Mouse (Mus musculus) hindbrain, embryonic 16.5 days (tissue): ENCODE measurements around the gene Polk. TPM values are rescaled to one million over a fixed set of nuclear protein-coding genes. Genes with fewer than 3 reads are reported as not detected.

Source experiments
- ATAC-seq: fragments of 200-750 bp; cut with Nextera tagmentation; 2 replicates; pipeline ENCODE4 v1.8.0; 2017; ENCODE audit warnings: moderate TSS enrichment, moderate library complexity
- H3K27ac ChIP-seq: fragments of 300-500 bp; sonication (generic); 2 replicates; pipeline ENCODE4 v1.5.1; 2014; ENCODE audit warnings: low read depth, mild to moderate bottlenecking, control low read depth, low read length, moderate library complexity
- H3K27me3 ChIP-seq: fragments of 300-500 bp; sonication (generic); replicated peaks from 2 replicates; pipeline ENCODE4 v1.6.1; 2014; ENCODE audit warnings: low read length; ENCODE audit not compliant: control insufficient read depth, insufficient read depth
- H3K36me3 ChIP-seq: fragments of 300-500 bp; sonication (generic); 2 replicates; pipeline ENCODE4 v1.6.1; 2014; ENCODE audit warnings: mild to moderate bottlenecking, low read length, moderate library complexity, mixed read lengths; ENCODE audit not compliant: control insufficient read depth, insufficient read depth
- H3K4me1 ChIP-seq: fragments of 300-500 bp; sonication (generic); 2 replicates; pipeline ENCODE4 v1.6.1; 2014; ENCODE audit warnings: low read depth, low read length; ENCODE audit not compliant: control insufficient read depth, insufficient read depth
- H3K4me2 ChIP-seq: fragments of 300-500 bp; sonication (generic); 2 replicates; pipeline ENCODE4 v1.6.1; 2014; ENCODE audit warnings: mild to moderate bottlenecking, low read length, control low read depth, moderate library complexity
- H3K4me3 ChIP-seq: fragments of 300-500 bp; sonication (generic); 2 replicates; pipeline ENCODE4 v1.5.1; 2014; ENCODE audit warnings: mild to moderate bottlenecking, low read length, control low read depth, moderate library complexity
- H3K9ac ChIP-seq: fragments of 300-500 bp; sonication (generic); 2 replicates; pipeline ENCODE4 v1.6.1; 2014; ENCODE audit warnings: low read depth, mild to moderate bottlenecking, control low read depth, low read length, moderate library complexity
- H3K9me3 ChIP-seq: fragments of 300-500 bp; sonication (generic); 2 replicates; pipeline ENCODE4 v1.6.1; 2014; ENCODE audit warnings: mild to moderate bottlenecking, low read length, moderate library complexity; ENCODE audit not compliant: control insufficient read depth
- WGBS: fragments of 180-500 bp; shearing (Covaris S2); extraction: QIAGEN DNeasy Blood & Tissue Kit; methylation state at CpG from one replicate; pipeline ENCODE4 v1.1.7; 2014; 5-methylcytosine and 5-hydroxymethylcytosine counted together
- polyA plus RNA-seq: library from polyadenylated mRNA; unstranded; fragments of >200 nt; fragmentation: Nextera tagmentation; extraction: Ambion mirVana; gene quantifications from 2 replicates; pipeline ENCODE4 v1.2.1, GENCODE M21; 2015

The Polk gene
- polyA plus RNA-seq, 1 experiment from 2014 or later: 7.4 TPM

DNA sequence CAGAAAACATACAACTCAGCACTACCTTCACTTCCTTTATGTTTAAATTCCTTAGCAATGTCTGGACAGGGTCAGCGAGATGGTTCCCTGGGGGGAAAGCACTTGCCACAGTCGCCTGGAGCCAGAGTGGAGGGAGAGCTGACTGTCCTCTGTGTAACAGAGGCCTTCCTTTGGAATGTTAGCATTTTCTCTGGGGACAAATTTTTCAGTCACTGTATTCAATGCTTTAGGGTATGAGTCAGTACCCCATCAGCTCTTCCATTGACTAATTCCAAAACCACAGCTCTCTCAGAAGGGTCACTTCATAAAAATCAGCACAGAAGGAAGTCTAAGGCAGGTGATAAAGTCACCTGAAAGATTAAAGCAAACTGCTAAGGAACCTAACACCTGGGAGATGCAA is 8.6 kb downstream of the Polk start:
- H3K4me3 ChIP-seq: no peak overlapping the region
- no peak overlapping the region for H3K9ac ChIP-seq
- H3K4me1 ChIP-seq: no peaks in the 10 kb centered on the region
- H3K27me3 ChIP-seq: no peaks in the 10 kb centered on the region
- no peaks in the 10 kb centered on the region; the same call in 1 of the 2 replicates for H3K36me3 ChIP-seq
- no peak overlapping the region for H3K27ac ChIP-seq
- 60% methylated on average over 2 of the region's 2 CpGs for WGBS
- H3K9me3 ChIP-seq: peaks cover 3% of the 10 kb centered on the region; the same call in 1 of the 2 replicates
- ATAC-seq: no peak
- H3K4me2 ChIP-seq: no peak overlapping the region

DNA sequence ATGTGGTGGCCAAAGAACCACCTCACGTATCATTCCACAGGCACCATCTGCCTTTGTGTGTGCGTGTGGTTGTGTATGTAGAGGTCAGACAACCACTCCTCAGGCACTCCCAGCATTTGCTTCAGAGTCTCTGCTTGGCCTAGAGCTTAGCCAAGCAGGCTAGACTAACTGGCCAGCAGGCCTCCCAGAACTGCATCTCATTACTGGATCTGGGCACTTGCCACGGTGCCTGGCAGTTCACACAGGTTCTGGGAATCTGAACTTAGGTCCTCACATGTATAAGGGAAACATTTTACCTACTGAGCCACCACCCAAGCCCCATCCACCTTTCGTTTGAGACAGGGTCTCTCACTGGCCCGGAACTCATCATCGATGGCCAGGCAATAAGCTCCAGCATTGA is 10.2 kb downstream of the Polk start:
- Histone ChIP-seq H3K9me3 (peaks cover 3% of the 10 kb centered on the region; the same call in 1 of the 2 replicates), H3K27me3 (no peaks in the 10 kb centered on the region), H3K9ac (no peak overlapping the region), H3K4me2 (no peak overlapping the region), H3K4me3 (no peak overlapping the region), H3K4me1 (no peaks in the 10 kb centered on the region), H3K27ac (no peak overlapping the region), H3K36me3 (no peaks in the 10 kb centered on the region; the same call in 1 of the 2 replicates)
- WGBS: 86% methylated on average over 6 of the region's 6 CpGs
- no peak for ATAC-seq

DNA sequence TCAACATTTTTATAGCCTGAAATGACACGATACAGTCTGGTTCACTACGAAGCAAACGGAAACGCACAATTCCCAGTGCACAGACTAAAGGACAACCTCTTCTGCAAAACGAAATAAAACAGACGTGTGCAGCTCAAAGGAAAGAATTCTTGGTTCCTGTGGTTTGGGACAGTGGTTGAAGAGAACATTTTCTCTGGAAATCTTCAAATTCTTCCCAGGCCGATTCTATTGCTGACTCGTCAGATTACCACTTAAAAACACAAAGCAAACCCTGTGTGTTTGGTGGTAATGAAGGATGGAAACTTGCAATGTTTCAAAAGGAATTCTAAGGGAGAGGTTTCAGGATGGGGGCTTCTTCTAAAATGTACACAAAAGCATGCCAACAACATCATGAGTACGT is 12.3 kb downstream of the Polk start:
- no peaks in the 10 kb centered on the region; the same call in 1 of the 2 replicates for H3K36me3 ChIP-seq
- H3K4me2 ChIP-seq: no peak overlapping the region
- no peak for ATAC-seq
- H3K27me3 ChIP-seq: no peaks in the 10 kb centered on the region
- no peak overlapping the region for H3K27ac ChIP-seq
- no peaks in the 10 kb centered on the region for H3K4me1 ChIP-seq
- no peak overlapping the region for H3K9ac ChIP-seq
- H3K9me3 ChIP-seq: peaks cover 3% of the 10 kb centered on the region; the same call in 1 of the 2 replicates
- H3K4me3 ChIP-seq: no peak overlapping the region
- 95% methylated on average over 9 of the region's 9 CpGs for WGBS

DNA sequence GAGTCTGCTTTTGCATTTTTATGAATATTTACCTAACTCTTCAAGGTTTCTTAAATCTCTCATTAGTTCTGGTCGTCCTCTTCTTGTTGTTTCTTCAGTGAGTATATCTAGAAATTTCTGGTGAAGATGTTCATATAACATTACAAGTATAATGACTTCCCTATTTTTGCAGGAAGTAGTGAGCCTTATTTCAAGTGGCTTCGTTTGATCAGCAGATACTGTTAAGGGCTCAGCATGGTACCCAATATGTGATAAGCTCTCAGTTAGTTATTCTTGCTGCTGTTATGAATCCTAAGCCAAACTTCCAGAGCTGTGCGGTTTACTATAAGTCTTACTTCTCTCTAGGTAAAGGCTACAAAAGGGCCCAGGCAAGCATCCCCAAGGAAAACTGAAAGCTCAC is 12.8 kb downstream of the Polk start:
- H3K4me1 ChIP-seq: no peaks in the 10 kb centered on the region
- 93% methylated on average over 3 of the region's 3 CpGs for WGBS
- no peaks in the 10 kb centered on the region for H3K27me3 ChIP-seq
- H3K9ac ChIP-seq: no peak overlapping the region
- H3K36me3 ChIP-seq: no peaks in the 10 kb centered on the region; the same call in 1 of the 2 replicates
- no peak overlapping the region for H3K27ac ChIP-seq
- no peak for ATAC-seq
- H3K4me2 ChIP-seq: no peak overlapping the region
- peaks cover 3% of the 10 kb centered on the region; the same call in 1 of the 2 replicates for H3K9me3 ChIP-seq
- H3K4me3 ChIP-seq: no peak overlapping the region

DNA sequence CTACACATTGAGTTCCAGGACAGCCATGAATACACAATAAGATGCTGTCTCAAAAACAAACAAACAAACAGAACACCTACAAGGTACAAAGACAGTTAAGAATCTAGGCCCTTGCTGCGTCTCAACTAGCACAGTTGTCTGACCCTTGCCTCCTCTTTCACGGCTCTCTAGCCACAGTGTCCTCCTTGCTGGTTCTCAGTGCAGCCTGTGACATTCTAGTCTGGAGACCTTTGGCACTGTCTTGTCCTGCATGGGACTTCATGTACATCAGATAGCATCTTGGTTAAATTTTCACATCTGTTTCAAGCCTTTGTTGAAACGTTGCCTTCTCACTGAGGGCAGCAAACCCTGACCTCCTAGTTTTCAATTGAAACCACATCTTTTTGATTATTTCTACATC is 13.6 kb downstream of the Polk start:
- Histone ChIP-seq H3K27me3 (no peaks in the 10 kb centered on the region), H3K27ac (no peak overlapping the region), H3K4me1 (no peaks in the 10 kb centered on the region), H3K9me3 (peaks cover 3% of the 10 kb centered on the region; the same call in 1 of the 2 replicates), H3K4me3 (no peak overlapping the region), H3K9ac (no peak overlapping the region), H3K36me3 (no peaks in the 10 kb centered on the region; the same call in 1 of the 2 replicates), H3K4me2 (no peak overlapping the region)
- 88% methylated on average over 3 of the region's 3 CpGs for WGBS
- no peak for ATAC-seq

DNA sequence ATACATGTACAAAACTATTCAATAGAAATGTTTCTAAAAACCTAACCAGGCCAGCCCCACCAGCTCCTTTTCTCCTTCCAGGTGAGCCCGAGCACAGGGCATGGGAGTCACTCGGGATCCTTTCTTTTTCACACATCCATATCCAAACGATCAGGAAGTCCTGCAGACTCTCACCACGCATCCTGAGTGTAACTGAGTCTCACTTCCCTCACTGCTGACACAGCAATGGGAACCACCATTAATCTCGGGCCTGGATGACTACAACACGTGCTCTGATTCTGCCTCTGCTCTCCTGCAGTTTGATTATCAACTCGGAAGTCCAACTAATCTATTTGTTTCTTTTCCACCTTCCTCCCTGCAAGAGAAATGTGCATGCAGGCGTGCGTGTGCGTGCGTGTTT is 14.5 kb downstream of the Polk start:
- Histone ChIP-seq H3K4me1 (no peaks in the 10 kb centered on the region), H3K4me2 (no peak overlapping the region), H3K9ac (no peak overlapping the region), H3K9me3 (peaks cover 3% of the 10 kb centered on the region; the same call in 1 of the 2 replicates), H3K27me3 (no peaks in the 10 kb centered on the region), H3K36me3 (no peaks in the 10 kb centered on the region; the same call in 1 of the 2 replicates), H3K4me3 (no peak overlapping the region), H3K27ac (no peak overlapping the region)
- ATAC-seq: no peak
- 94% methylated on average over 11 of the region's 11 CpGs for WGBS

DNA sequence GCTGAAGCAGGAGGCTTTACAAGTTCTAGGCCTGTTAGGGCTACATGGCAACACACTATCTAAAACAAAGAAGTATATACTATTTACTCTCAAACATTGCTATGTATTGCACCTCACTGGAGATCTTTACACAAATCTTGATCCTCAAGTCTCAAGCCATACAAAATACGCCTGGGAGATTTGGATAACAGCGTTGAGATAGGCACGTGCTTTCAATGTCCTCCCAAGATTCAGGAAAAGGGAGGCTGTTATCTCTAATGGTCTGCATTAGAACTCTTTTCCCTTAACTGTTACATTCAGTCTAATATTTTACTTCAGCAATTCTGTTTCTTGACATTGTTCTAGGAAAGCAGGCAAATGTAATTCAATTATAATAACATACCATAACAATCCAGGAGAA is 15.4 kb downstream of the Polk start:
- WGBS: 99% methylated on average over 3 of the region's 3 CpGs

DNA sequence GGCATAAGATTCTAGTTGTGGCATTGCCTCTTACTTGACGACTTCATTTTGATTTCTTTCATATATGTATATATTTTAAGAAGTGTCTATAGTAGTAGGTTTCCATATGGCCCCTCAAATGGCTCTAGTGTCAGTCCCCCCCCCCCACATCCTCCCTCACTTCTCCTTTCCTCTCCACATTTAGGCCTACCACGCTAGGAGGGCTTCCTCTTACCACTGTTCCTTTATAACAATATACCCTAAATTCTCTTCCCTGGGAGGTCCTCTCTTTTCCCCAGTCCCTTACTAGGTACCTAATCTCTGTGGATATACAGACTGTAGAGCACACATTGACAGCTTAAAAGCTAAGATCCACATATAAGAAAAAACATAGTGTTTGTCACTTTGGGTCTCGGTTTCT is 21.1 kb downstream of the Polk start:
- no peak for ATAC-seq
- WGBS: 90% methylated on average over 3 of the region's 3 CpGs
- Histone ChIP-seq H3K27ac (no peak overlapping the region), H3K36me3 (no peaks in the 10 kb centered on the region), H3K27me3 (no peaks in the 10 kb centered on the region), H3K4me1 (no peaks in the 10 kb centered on the region), H3K4me3 (no peak overlapping the region), H3K4me2 (no peak overlapping the region), H3K9ac (no peak overlapping the region), H3K9me3 (no peaks in the 10 kb centered on the region)

More for the DNA sequence above, 15.4 kb downstream of the Polk start:
- no peaks in the 10 kb centered on the region for H3K27me3 ChIP-seq
- no peak for ATAC-seq
- no peak overlapping the region for H3K4me3 ChIP-seq
- H3K27ac ChIP-seq: no peak overlapping the region
- H3K4me1 ChIP-seq: no peaks in the 10 kb centered on the region
- H3K9me3 ChIP-seq: peaks cover 3% of the 10 kb centered on the region; the same call in 1 of the 2 replicates
- no peak overlapping the region for H3K4me2 ChIP-seq
- no peak overlapping the region for H3K9ac ChIP-seq
- H3K36me3 ChIP-seq: no peaks in the 10 kb centered on the region; the same call in 1 of the 2 replicates

DNA sequence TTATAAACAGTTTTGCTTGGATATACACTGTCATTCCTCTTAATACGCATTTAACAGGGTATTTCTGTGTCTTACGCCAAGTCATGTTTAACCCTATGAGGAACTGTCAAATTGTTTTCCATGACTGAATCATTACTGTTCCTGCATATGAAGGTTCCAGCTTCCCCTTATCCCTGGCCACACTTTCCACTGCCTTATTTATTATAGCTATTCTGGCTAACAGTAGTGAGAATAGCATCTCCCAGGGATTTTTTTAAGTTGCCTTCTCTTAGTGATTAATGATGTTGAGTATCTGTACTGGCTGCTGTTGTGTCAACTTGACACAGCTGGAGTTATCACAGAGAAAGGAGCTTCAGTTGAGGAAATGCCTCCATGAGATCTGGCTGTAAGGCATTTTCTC is 25.0 kb downstream of the Polk start:
- no peaks in the 10 kb centered on the region for H3K4me1 ChIP-seq
- no peak overlapping the region for H3K9ac ChIP-seq
- H3K27me3 ChIP-seq: no peaks in the 10 kb centered on the region
- H3K4me2 ChIP-seq: no peak overlapping the region
- H3K9me3 ChIP-seq: no peaks in the 10 kb centered on the region
- H3K27ac ChIP-seq: no peak overlapping the region
- H3K4me3 ChIP-seq: no peak overlapping the region
- H3K36me3 ChIP-seq: no peaks in the 10 kb centered on the region
- ATAC-seq: no peak
- 86% methylated on average over 2 of the region's 2 CpGs for WGBS

DNA sequence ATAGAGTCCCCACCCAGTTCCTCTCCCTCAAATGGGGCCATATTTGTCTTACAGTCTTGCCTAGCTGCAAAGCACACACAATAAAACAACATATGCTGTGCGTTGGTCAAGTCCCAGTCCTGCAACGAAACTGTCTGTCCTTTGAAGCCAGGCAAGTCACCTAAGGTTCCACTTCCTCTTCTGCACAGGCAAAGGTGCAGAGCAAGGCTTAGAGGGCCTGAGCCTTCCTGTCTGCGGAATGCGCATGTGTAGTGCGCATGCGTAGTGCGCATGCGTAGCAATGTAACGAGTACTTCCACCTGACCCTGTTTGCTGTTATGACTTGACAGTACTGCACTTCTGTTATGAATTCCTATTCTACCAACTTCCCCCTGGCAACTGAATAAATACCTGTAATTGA is 26.1 kb downstream of the Polk start:
- Histone ChIP-seq H3K9ac (no peak overlapping the region), H3K36me3 (no peaks in the 10 kb centered on the region), H3K4me2 (no peak overlapping the region), H3K4me1 (no peaks in the 10 kb centered on the region), H3K9me3 (no peaks in the 10 kb centered on the region), H3K4me3 (no peak overlapping the region), H3K27me3 (no peaks in the 10 kb centered on the region), H3K27ac (no peak overlapping the region)
- WGBS: 96% methylated on average over 9 of the region's 9 CpGs
- no peak for ATAC-seq
